Mouse (Mus musculus) MEL (cell line): ENCODE results near the gene Eif4g1. TPM values are rescaled to one million over a fixed set of nuclear protein-coding genes. Genes with fewer than 3 reads are reported as not detected.

ENCODE experiments used
- DNase-seq: peaks from one replicate; pipeline ENCODE4 v3.0.0; 2011; ENCODE audit warnings: low read depth, low spot score
- H3K27ac ChIP-seq: 2 replicates; pipeline ENCODE4 v1.5.1; 2012; ENCODE audit warnings: low read depth, mild to moderate bottlenecking, control low read depth, low read length, moderate library complexity; ENCODE audit not compliant: control insufficient read depth
- H3K27me3 ChIP-seq, 2 experiments: fragments of 150-350 bp in 1 of 2; sonication (generic) in 1 of 2; 2 replicates each; pipeline ENCODE4 v1.6.1; 2012; ENCODE audit warnings: low read length in 2 of 2, mild to moderate bottlenecking in 2 of 2, improper control_type of control experiment in 1 of 2, moderate library complexity in 1 of 2; ENCODE audit not compliant: insufficient read depth in 2 of 2, control insufficient read depth in 1 of 2
- H3K36me3 ChIP-seq, 2 experiments: 2 replicates each; pipeline ENCODE4 v1.6.1; 2012 to 2014; ENCODE audit warnings: low read length in 2 of 2, improper control_type of control experiment in 1 of 2, inconsistent platforms in 1 of 2, mild to moderate bottlenecking in 1 of 2; ENCODE audit not compliant: insufficient read depth in 2 of 2, control insufficient read depth in 1 of 2
- H3K4me1 ChIP-seq, 2 experiments: fragments of 150-350 bp in 1 of 2; sonication (generic) in 1 of 2; 2 replicates each; pipeline ENCODE4 v1.6.1; 2012; ENCODE audit warnings: low read length in 2 of 2, improper control_type of control experiment in 1 of 2, mild to moderate bottlenecking in 1 of 2; ENCODE audit not compliant: insufficient read depth in 2 of 2, control insufficient read depth in 1 of 2
- H3K4me3 ChIP-seq, 2 experiments: fragments of 150-350 bp in 1 of 2; sonication (generic) in 1 of 2; 2 replicates each; pipeline ENCODE4 v1.5.1; 2012; ENCODE audit warnings: low read depth in 2 of 2, low read length in 2 of 2, mild to moderate bottlenecking in 2 of 2, moderate library complexity in 2 of 2, control low read depth in 1 of 2, improper control_type of control experiment in 1 of 2; ENCODE audit not compliant: control insufficient read depth in 1 of 2, insufficient read depth in 1 of 2
- H3K79me2 ChIP-seq: 2 replicates; pipeline ENCODE4 v1.6.1; 2012; ENCODE audit warnings: mild to moderate bottlenecking, low read length, moderate library complexity; ENCODE audit not compliant: control insufficient read depth, poor library complexity, insufficient read depth
- H3K9ac ChIP-seq: 2 replicates; pipeline ENCODE4 v1.6.1; 2012; ENCODE audit warnings: low read depth, mild to moderate bottlenecking, control low read depth, low read length, moderate library complexity; ENCODE audit not compliant: control insufficient read depth, poor library complexity, severe bottlenecking
- H3K9me3 ChIP-seq: fragments of 150-350 bp; sonication (generic); replicated peaks from 2 replicates; pipeline ENCODE4 v1.6.1; 2012; ENCODE audit warnings: mild to moderate bottlenecking, low read length, improper control_type of control experiment, moderate library complexity; ENCODE audit not compliant: insufficient read depth
- BHLHE40 ChIP-seq: IDR thresholded peaks from 2 replicates; pipeline ENCODE4 v1.6.1; 2012; ENCODE audit warnings: low read depth, mild to moderate bottlenecking, inconsistent platforms, low read length, improper control_type of control experiment, borderline replicate concordance
- CHD2 ChIP-seq: IDR thresholded peaks from 2 replicates; pipeline ENCODE4 v1.6.1; 2011; ENCODE audit warnings: low read length, improper control_type of control experiment
- CTCF ChIP-seq, 3 experiments: IDR thresholded peaks in 2 of 3; conservative IDR thresholded peaks in 1 of 3; 2 replicates each; pipeline ENCODE4 v1.5.1; 2011 to 2012; ENCODE audit warnings: low read length in 3 of 3, low read depth in 2 of 3, mild to moderate bottlenecking in 2 of 3, improper control_type of control experiment in 1 of 3, inconsistent platforms in 1 of 3, mixed read lengths in 1 of 3, moderate library complexity in 1 of 3; ENCODE audit not compliant: control insufficient read depth in 1 of 3, insufficient read depth in 1 of 3, poor library complexity in 1 of 3, severe bottlenecking in 1 of 3
- E2F4 ChIP-seq: IDR thresholded peaks from 2 replicates; pipeline ENCODE4 v1.6.1; 2011; ENCODE audit warnings: low read depth, low read length, improper control_type of control experiment, borderline replicate concordance
- EP300 ChIP-seq, 2 experiments: IDR thresholded peaks; 2 replicates each; pipeline ENCODE4 v1.6.1; 2011; ENCODE audit warnings: improper control_type of control experiment in 2 of 2, low read length in 2 of 2, low read depth in 1 of 2, mild to moderate bottlenecking in 1 of 2
- ETS1 ChIP-seq: IDR thresholded peaks from 2 replicates; pipeline ENCODE4 v1.6.1; 2012; ENCODE audit warnings: low read depth, mild to moderate bottlenecking, inconsistent platforms, low read length, improper control_type of control experiment, moderate library complexity
- GABPA ChIP-seq: IDR thresholded peaks from 2 replicates; pipeline ENCODE4 v1.6.1; 2012; ENCODE audit warnings: low read depth, mild to moderate bottlenecking, inconsistent platforms, low read length, improper control_type of control experiment, moderate library complexity
- GATA1 ChIP-seq: IDR thresholded peaks from 2 replicates; pipeline ENCODE4 v1.6.1; 2011; ENCODE audit warnings: low read depth, low read length, improper control_type of control experiment
- HCFC1 ChIP-seq: IDR thresholded peaks from 2 replicates; pipeline ENCODE4 v1.6.1; 2012; ENCODE audit warnings: low read depth, mild to moderate bottlenecking, inconsistent platforms, low read length, improper control_type of control experiment, moderate library complexity
- JUND ChIP-seq: IDR thresholded peaks from 2 replicates; pipeline ENCODE4 v1.6.1; 2011; ENCODE audit warnings: low read depth, mild to moderate bottlenecking, improper control_type of control experiment, low read length
- KAT2A ChIP-seq: conservative IDR thresholded peaks from 2 replicates; pipeline ENCODE4 v1.6.1; 2012; ENCODE audit warnings: low read depth, low read length, improper control_type of control experiment, inconsistent platforms
- MAFK ChIP-seq: IDR thresholded peaks from 2 replicates; pipeline ENCODE4 v1.6.1; 2011; ENCODE audit warnings: low read depth, mild to moderate bottlenecking, low read length, improper control_type of control experiment, borderline replicate concordance
- MAX ChIP-seq: IDR thresholded peaks from 2 replicates; pipeline ENCODE4 v1.6.1; 2011; ENCODE audit warnings: low read length, improper control_type of control experiment
- MAZ ChIP-seq: IDR thresholded peaks from 2 replicates; pipeline ENCODE4 v1.6.1; 2012; ENCODE audit warnings: low read depth, mild to moderate bottlenecking, inconsistent platforms, low read length, improper control_type of control experiment
- MXI1 ChIP-seq: IDR thresholded peaks from 2 replicates; pipeline ENCODE4 v1.6.1; 2011; ENCODE audit warnings: mild to moderate bottlenecking, low read depth, low read length, improper control_type of control experiment
- MYB ChIP-seq: IDR thresholded peaks from 2 replicates; pipeline ENCODE4 v1.6.1; 2011; ENCODE audit warnings: mild to moderate bottlenecking, low read depth, low read length, improper control_type of control experiment
- MYC ChIP-seq: IDR thresholded peaks from 2 replicates; pipeline ENCODE4 v1.6.1; 2011; ENCODE audit warnings: low read depth, mild to moderate bottlenecking, low read length, improper control_type of control experiment, moderate library complexity
- POLR2A ChIP-seq, 2 experiments: IDR thresholded peaks; 2 replicates each; pipeline ENCODE4 v1.6.1; 2011 to 2012; ENCODE audit warnings: low read length in 2 of 2, mild to moderate bottlenecking in 2 of 2, control low read depth in 1 of 2, improper control_type of control experiment in 1 of 2, low read depth in 1 of 2, moderate library complexity in 1 of 2; ENCODE audit not compliant: control insufficient read depth in 1 of 2, insufficient read depth in 1 of 2, poor library complexity in 1 of 2
- POLR2AphosphoS2 ChIP-seq: IDR thresholded peaks from 2 replicates; pipeline ENCODE4 v1.6.1; 2011; ENCODE audit warnings: low read length, improper control_type of control experiment
- POLR2AphosphoS5 ChIP-seq: IDR thresholded peaks from 2 replicates; pipeline ENCODE4 v1.6.1; 2012; ENCODE audit warnings: low read depth, borderline replicate concordance, mild to moderate bottlenecking, inconsistent platforms, low read length, moderate library complexity, mixed read lengths
- TAL1 ChIP-seq: IDR thresholded peaks from 2 replicates; pipeline ENCODE4 v1.6.1; 2012; ENCODE audit warnings: mild to moderate bottlenecking, inconsistent platforms, low read length, moderate library complexity, mixed read lengths
- UBTF ChIP-seq: IDR thresholded peaks from 2 replicates; pipeline ENCODE4 v1.6.1; 2012; ENCODE audit warnings: low read depth, mild to moderate bottlenecking, inconsistent platforms, low read length, improper control_type of control experiment, moderate library complexity, borderline replicate concordance; ENCODE audit not compliant: insufficient read depth
- USF1 ChIP-seq: IDR thresholded peaks from 2 replicates; pipeline ENCODE4 v1.6.1; 2014; ENCODE audit warnings: low read depth, mild to moderate bottlenecking, inconsistent platforms, low read length, improper control_type of control experiment, moderate library complexity
- USF2 ChIP-seq, 2 experiments: IDR thresholded peaks; 2 replicates each; pipeline ENCODE4 v1.6.1; 2011 to 2012; ENCODE audit warnings: improper control_type of control experiment in 2 of 2, low read length in 2 of 2, borderline replicate concordance in 1 of 2, inconsistent platforms in 1 of 2, low read depth in 1 of 2, mild to moderate bottlenecking in 1 of 2; ENCODE audit not compliant: insufficient read depth in 1 of 2
- ZC3H11A ChIP-seq: IDR thresholded peaks from 2 replicates; pipeline ENCODE4 v1.6.1; 2012; ENCODE audit warnings: low read depth, mild to moderate bottlenecking, inconsistent platforms, low read length, improper control_type of control experiment
- ZNF384 ChIP-seq: IDR thresholded peaks from 2 replicates; pipeline ENCODE4 v1.6.1; 2012; ENCODE audit warnings: low read depth, mild to moderate bottlenecking, inconsistent platforms, low read length, improper control_type of control experiment
- polyA plus RNA-seq, 2 experiments: library from polyadenylated mRNA; stranded (reverse) in 1 of 2; unstranded in 1 of 2; fragments of >175 nt in 1 of 2; fragments of >200 nt in 1 of 2; gene quantifications; 2 replicates each; pipeline versions ENCODE4 v1.2.1 to v1.2.4; 2012; ENCODE audit warnings: low replicate concordance in 2 of 2, low read depth in 1 of 2; ENCODE audit not compliant: insufficient read length in 2 of 2, insufficient read depth in 1 of 2, missing spikeins in 1 of 2
- total RNA-seq: library from RNA; depleted of rRNA; stranded (reverse); fragments of 300-350 nt; gene quantifications from 2 replicates; pipeline ENCODE4 v1.2.3, GENCODE M21; 2012

Gene Eif4g1
- total and polyA plus RNA-seq, 3 experiments = 327 to 436 (median 409) TPM

- TF ChIP-seq E2F4 = 0 out of 2 replicates have a peak, but pooled peaks have one; percentile 47
- peak; percentile 51; the same call in 1 of the 2 replicates for TF ChIP-seq USF1
- no peak for TF ChIP-seq POLR2AphosphoS5
- TF ChIP-seq KAT2A = peak; percentile 77; the same call in 1 of the 2 replicates
- TF ChIP-seq JUND = no peak
- TF ChIP-seq MAFK = no peak
- no peak for TF ChIP-seq TAL1
- TF ChIP-seq USF2 (IDR thresholded peaks at IDR 0.05; ENCODE audit: borderline replicate concordance in 1 of 2, insufficient read depth in 1 of 2, low read depth in 1 of 2, low read length in 2 of 2) = no peak
- no peak for TF ChIP-seq GABPA
- TF ChIP-seq POLR2A (IDR thresholded peaks at IDR 0.05; ENCODE audit: control insufficient read depth in 1 of 2, insufficient read depth in 1 of 2, low read depth in 1 of 2, low read length in 2 of 2, poor library complexity in 1 of 2) = peak; percentile 91 to 99
- no peak for TF ChIP-seq MYB
- TF ChIP-seq GATA1 = no peak
- peak; percentile 81 for TF ChIP-seq MXI1
- TF ChIP-seq CTCF (IDR thresholded peaks at IDR 0.05 in 2 of 3, conservative IDR thresholded peaks at IDR 0.05 in 1 of 3; ENCODE audit: control insufficient read depth in 1 of 3, insufficient read depth in 1 of 3, low read depth in 2 of 3, low read length in 3 of 3, poor library complexity in 1 of 3, severe bottlenecking in 1 of 3) = no peak
- 0 out of 4 replicates have a peak, but pooled peaks of 1 of the 2 experiments have one; percentile 12 for TF ChIP-seq EP300 (IDR thresholded peaks at IDR 0.05; ENCODE audit: low read depth in 1 of 2, low read length in 2 of 2)
- peak; percentile 78 for TF ChIP-seq MAX
- peak; percentile 67 for TF ChIP-seq MYC
- 0 out of 2 replicates have a peak, but pooled peaks have one; percentile 13 for TF ChIP-seq ZNF384
Observed at GRCm38 (mm10) chr16:20651076-20651946, 16.8 kb upstream of the Eif4g1 start, which contains the start of gene Psmd2 (continued).

- H3K36me3 ChIP-seq = peaks cover 8 to 13% of the 10 kb centered on the region in 2 experiments
- TF ChIP-seq ZNF384 (no peak), UBTF (no peak), BHLHE40 (no peak), POLR2AphosphoS2 (no peak), ZC3H11A (no peak), POLR2A (IDR thresholded peaks at IDR 0.05; ENCODE audit: control insufficient read depth in 1 of 2, insufficient read depth in 1 of 2, low read depth in 1 of 2, low read length in 2 of 2, poor library complexity in 1 of 2) (no peak), CHD2 (no peak), ETS1 (no peak), MYB (no peak), HCFC1 (no peak), GABPA (no peak), MAZ (no peak), USF2 (IDR thresholded peaks at IDR 0.05; ENCODE audit: borderline replicate concordance in 1 of 2, insufficient read depth in 1 of 2, low read depth in 1 of 2, low read length in 2 of 2) (no peak), USF1 (no peak)
Observed at GRCm38 (mm10) chr16:20651947-20652310, 16.2 kb upstream of the Eif4g1 start.

More at GRCm38 (mm10) chr16:20651947-20652310, 16.2 kb upstream of the Eif4g1 start:
- Histone ChIP-seq H3K79me2 (peaks cover 23% of the 10 kb centered on the region), H3K4me3 (peak overlapping the region; percentile 81 to 94), H3K4me1 (peaks cover 0 to 8% of the 10 kb centered on the region in 2 experiments), H3K9ac (peak overlapping the region; percentile 81), H3K27ac (no peak overlapping the region; the same call in 1 of the 2 replicates), H3K9me3 (no peaks in the 10 kb centered on the region), H3K27me3 (no peaks in the 10 kb centered on the region)
- DNase-seq = no peak
